Mouse (Mus musculus) cerebellum, adult 2 months (tissue): ENCODE measurements around the gene Rbfox1.

Experiments
- CTCF ChIP-seq: fragments of 200-500 bp; IDR thresholded peaks from 2 replicates; pipeline ENCODE4 v1.5.1; 2011; ENCODE audit warnings: low read depth, mild to moderate bottlenecking, control low read depth, low read length, moderate library complexity, borderline replicate concordance; ENCODE audit not compliant: insufficient read depth
- POLR2A ChIP-seq: fragments of 200-500 bp; IDR thresholded peaks from 2 replicates; pipeline ENCODE4 v1.6.1; 2011; ENCODE audit warnings: low read length, control low read depth, borderline replicate concordance; ENCODE audit not compliant: insufficient read depth

GRCm38 (mm10) chr16:6906001-6906400, 1020.8 kb downstream of the Rbfox1 start:
- TF ChIP-seq POLR2A (no peak), CTCF (no peak)
